Mouse (Mus musculus): ENCODE measurements around the gene Arhgap31. TPM values are rescaled to one million over a fixed set of nuclear protein-coding genes. Genes with fewer than 3 reads are reported as not detected.
A peak's percentile ranks its signal among the peaks of the same experiment; 100 is the strongest.

Gene Arhgap31
- total RNA-seq, 4 experiments from 2014 or later: 19.7 to 21.7 (median 20.6) TPM

GRCm38 (mm10) chr16:38549479-38550396 is 163.3 kb downstream of the Arhgap31 start, which contains the start of gene Poglut1:
Gene Poglut1, minus strand, starts transcription at chr16:38550258.
- DNase-seq (ENCODE audit: low spot score in 2 of 2): peak; percentile 71 to 82

Other genes with a start within 250 kb of the Arhgap31 start
- 10 to 100 TPM; 24.8 to 28.1 (median 27.2) TPM for gene Timmdc1, start 190.6 kb downstream of the Arhgap31 start, total RNA-seq (2022)
- 10 to 100 TPM; 43.7 to 55.5 (median 51.0) TPM for gene Poglut1, start 163.0 kb downstream of the Arhgap31 start, total RNA-seq (2022)
- gene Tmem39a, start 154.6 kb downstream of the Arhgap31 start, total RNA-seq (2022): 10 to 100 TPM; 23.5 to 31.2 (median 28.1) TPM
- gene B4galt4, start 29.0 kb upstream of the Arhgap31 start, total RNA-seq (2022): 10 to 100 TPM; 31.4 to 39.8 (median 34.5) TPM
- 1 to 10 TPM; 3.1 to 5.1 (median 3.7) TPM for gene Upk1b, start 87.1 kb upstream of the Arhgap31 start, total RNA-seq (2022)
- gene 4930435E12Rik, start 115.5 kb upstream of the Arhgap31 start, total RNA-seq (2022): not detected
- gene Igsf11, start 179.4 kb upstream of the Arhgap31 start, total RNA-seq (2022): 10 to 100 TPM; 48.1 to 53.6 (median 50.7) TPM

Measured in layer of hippocampus, adult 8-10 months (tissue).